Mouse (Mus musculus) midbrain, embryonic 10.5 days (tissue): Measurements from ENCODE around the gene 4833427G06Rik. TPM values are rescaled to one million over a fixed set of nuclear protein-coding genes. Genes with fewer than 3 reads are reported as not detected.
A peak's percentile ranks its signal among the peaks of the same experiment; 100 is the strongest.
"Not testable (repeated sequence)": the region's sequence is repeated elsewhere in the genome, so short reads cannot be mapped to it uniquely, and the experiment has no call there.

Source experiments
- DNase-seq: peaks from one replicate; pipeline ENCODE4 v3.0.0-alpha.2; 2017; ENCODE audit warnings: low spot score
- H3K27ac ChIP-seq: fragments of 300-500 bp; sonication (generic); replicated peaks from 2 replicates; pipeline ENCODE4 v1.5.1; 2016; ENCODE audit warnings: mild to moderate bottlenecking
- H3K27me3 ChIP-seq: fragments of 300-500 bp; sonication (generic); 2 replicates; pipeline ENCODE4 v1.6.1; 2016; ENCODE audit warnings: low read depth, mild to moderate bottlenecking; ENCODE audit not compliant: poor library complexity, severe bottlenecking
- H3K36me3 ChIP-seq: fragments of 300-500 bp; sonication (generic); 2 replicates; pipeline ENCODE4 v1.6.1; 2016; ENCODE audit warnings: mild to moderate bottlenecking, moderate library complexity
- H3K4me1 ChIP-seq: fragments of 300-500 bp; sonication (generic); 2 replicates; pipeline ENCODE4 v1.6.1; 2016
- H3K4me3 ChIP-seq: fragments of 300-500 bp; sonication (generic); 2 replicates; pipeline ENCODE4 v1.5.1; 2016; ENCODE audit warnings: mild to moderate bottlenecking, moderate library complexity
- H3K9me3 ChIP-seq: fragments of 300-500 bp; sonication (generic); replicated peaks from 2 replicates; pipeline ENCODE4 v1.6.1; 2016; ENCODE audit warnings: mild to moderate bottlenecking
- WGBS: fragments of 180-500 bp; shearing (Covaris S2); methylation state at CpG from one replicate; pipeline ENCODE4 v1.1.7; 2016; 5-methylcytosine and 5-hydroxymethylcytosine counted together
- polyA plus RNA-seq: library from polyadenylated mRNA; unstranded; fragments of >200 nt; fragmentation: Nextera tagmentation; extraction: Ambion mirVana; gene quantifications from 2 replicates; pipeline ENCODE4 v1.2.1, GENCODE M21; 2016

The 4833427G06Rik gene
- not detected in 2 replicates for polyA plus RNA-seq

DNA sequence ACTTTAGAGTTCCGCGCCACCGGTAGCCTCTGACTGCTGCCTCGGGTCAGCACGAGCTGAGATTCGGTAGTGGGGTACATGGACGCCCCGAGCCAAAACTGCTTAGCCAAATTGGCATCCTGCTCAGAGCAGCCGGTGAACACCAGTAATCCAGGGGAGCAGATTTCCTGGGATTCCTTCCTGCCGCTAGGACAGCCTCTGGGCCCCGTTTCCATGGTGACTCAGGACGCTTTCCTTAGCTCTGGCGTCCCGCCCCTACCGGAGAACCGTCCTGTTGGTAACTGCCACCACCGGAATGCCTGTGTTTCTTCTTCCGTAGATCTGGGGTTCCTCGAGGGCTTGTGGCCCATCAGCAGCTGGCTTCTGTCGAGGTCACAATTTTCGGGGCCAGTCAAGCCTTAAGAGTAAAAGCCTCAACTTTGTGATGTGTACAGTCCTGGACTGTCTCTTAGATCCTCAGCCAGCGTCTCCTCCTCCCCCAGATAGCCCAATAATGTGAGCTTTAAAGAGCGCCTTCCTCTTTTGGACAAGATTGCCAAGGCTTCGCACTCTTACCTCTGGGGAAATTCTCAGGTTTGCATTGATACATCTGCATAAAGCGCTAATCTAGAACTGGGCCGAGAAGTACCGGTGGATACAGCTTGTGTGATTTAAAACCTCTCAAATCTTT is at the start of gene 4833427G06Rik:
Gene 4833427G06Rik, minus strand, starts transcription at position 323 of the 670 bp plus-strand sequence.
- Histone ChIP-seq H3K27ac (no peak within 1 kb of the TSS), H3K9me3 (no peaks in the 10 kb centered on the region), H3K4me3 (peak within 1 kb of the TSS; percentile 42), H3K4me1 (peaks cover 24% of the 10 kb centered on the region), H3K36me3 (no peaks in the 10 kb centered on the region), H3K27me3 (peaks cover 42% of the 10 kb centered on the region)
- WGBS, result 9% methylated on average over 27 of the region's 27 CpGs
- peak; percentile 77 for DNase-seq

DNA sequence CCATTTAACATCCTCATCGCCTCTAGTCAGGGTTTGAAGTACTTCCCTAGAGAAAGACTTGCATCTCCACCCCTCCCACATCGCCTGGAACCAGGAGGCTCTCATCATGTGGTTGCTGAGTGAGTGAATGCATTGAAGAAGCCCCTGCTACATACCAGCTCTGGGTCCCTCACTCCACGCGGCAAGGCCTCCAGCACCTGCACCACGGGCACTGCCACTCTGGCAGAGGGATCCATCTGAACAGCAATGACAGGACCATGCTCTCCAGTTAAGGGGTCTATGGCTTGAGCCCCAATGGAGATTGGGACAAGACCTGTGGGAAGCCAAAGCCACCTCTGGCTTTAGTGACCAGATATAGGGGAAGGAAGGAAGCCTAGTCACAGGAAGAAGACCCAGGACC is 45.4 kb upstream of the 4833427G06Rik start:
- 83% methylated on average over 5 of the region's 5 CpGs for WGBS

DNA sequence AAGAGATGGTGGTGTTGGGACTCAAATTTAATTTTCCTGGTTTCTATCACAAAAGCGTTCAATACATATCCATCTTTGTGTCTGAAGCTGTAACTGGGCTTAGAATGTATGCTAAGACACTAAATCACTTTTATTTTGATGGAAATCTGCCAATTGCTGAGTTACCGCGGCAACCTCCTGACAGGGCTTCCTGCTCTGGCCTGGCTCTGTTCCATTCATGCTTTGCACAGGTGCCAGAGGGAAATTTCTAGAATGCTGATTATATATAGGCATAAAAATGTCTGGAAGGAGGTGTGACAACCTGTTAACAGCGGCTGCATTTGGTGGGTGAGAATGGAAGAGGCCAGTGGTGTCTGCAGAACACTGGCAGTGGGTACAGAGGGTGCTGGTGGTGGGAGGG is 44.6 kb upstream of the 4833427G06Rik start:
- 91% methylated on average over 4 of the region's 4 CpGs for WGBS
- Histone ChIP-seq H3K4me1 (no peaks in the 10 kb centered on the region), H3K27ac (no peak overlapping the region), H3K27me3 (no peaks in the 10 kb centered on the region), H3K9me3 (no peaks in the 10 kb centered on the region), H3K4me3 (no peak overlapping the region), H3K36me3 (no peaks in the 10 kb centered on the region)
- DNase-seq, result no peak

More for the DNA sequence above, 45.4 kb upstream of the 4833427G06Rik start:
- Histone ChIP-seq H3K4me3 (no peak overlapping the region), H3K27ac (no peak overlapping the region), H3K4me1 (peaks cover 7% of the 10 kb centered on the region), H3K36me3 (no peaks in the 10 kb centered on the region), H3K9me3 (no peaks in the 10 kb centered on the region), H3K27me3 (no peaks in the 10 kb centered on the region)
- DNase-seq, result no peak

- no peaks in the 10 kb centered on the region for H3K27me3 ChIP-seq
- H3K36me3 ChIP-seq, result no peaks in the 10 kb centered on the region
- DNase-seq, result no peak
- H3K4me1 ChIP-seq, result no peaks in the 10 kb centered on the region
- H3K4me3 ChIP-seq, result no peak overlapping the region
- no peak overlapping the region for H3K27ac ChIP-seq
- H3K9me3 ChIP-seq, result no peaks in the 10 kb centered on the region
- WGBS, result 73% methylated on average over 6 of the region's 6 CpGs
These were observed 42.3 kb upstream of the 4833427G06Rik start for GRCm38 (mm10) chr9:51144218-51144617.

- no peak for DNase-seq
- Histone ChIP-seq H3K27me3 (no peaks in the 10 kb centered on the region), H3K27ac (no peak overlapping the region), H3K36me3 (no peaks in the 10 kb centered on the region), H3K4me3 (no peak overlapping the region), H3K9me3 (no peaks in the 10 kb centered on the region), H3K4me1 (no peaks in the 10 kb centered on the region)
- 88% methylated on average over 1 of the region's 1 CpGs for WGBS
These were observed 41.6 kb upstream of the 4833427G06Rik start for GRCm38 (mm10) chr9:51143437-51143836.

DNA sequence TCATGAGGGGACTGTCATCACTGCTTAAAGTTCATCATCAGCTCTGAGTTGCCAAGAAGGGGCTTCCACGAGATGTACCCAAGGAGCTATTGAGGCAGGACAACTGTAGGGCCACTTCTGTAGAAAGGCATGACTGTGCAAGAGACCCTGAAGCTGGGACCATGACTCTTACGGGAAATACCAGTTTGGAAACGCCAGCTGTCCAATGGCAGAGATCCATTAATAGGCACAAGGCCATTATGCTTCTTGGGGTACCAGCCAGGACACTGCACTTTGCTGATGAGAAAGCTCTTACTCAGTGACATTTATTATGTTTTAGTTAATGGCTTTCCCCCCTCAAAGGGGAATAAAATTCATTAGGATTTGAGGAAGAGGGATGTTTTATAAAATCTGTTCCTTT is 38.8 kb upstream of the 4833427G06Rik start:
- WGBS, result 87% methylated on average over 3 of the region's 3 CpGs
- DNase-seq, result no peak
- Histone ChIP-seq H3K36me3 (no peaks in the 10 kb centered on the region), H3K9me3 (no peaks in the 10 kb centered on the region), H3K4me1 (no peaks in the 10 kb centered on the region), H3K27me3 (no peaks in the 10 kb centered on the region), H3K4me3 (no peak overlapping the region), H3K27ac (no peak overlapping the region)

DNA sequence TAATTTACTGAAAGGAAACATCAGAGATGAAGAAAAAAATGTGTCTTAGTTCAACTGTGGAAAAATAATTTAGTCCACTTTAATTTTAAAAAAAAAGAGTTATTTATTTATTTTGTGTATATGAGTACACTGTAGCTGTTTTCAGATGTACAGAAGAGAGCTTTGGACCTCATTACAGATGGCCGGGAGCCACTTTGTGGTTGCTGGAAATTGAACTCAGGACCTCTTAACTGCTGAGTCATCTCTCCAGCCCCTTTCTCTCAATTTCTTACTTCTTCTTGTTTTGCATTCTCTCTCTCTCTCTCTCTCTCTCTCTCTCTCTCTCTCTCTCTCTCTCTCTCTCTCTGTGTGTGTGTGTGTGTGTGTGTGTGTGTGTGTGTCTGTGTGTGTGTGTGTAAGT is 37.5 kb upstream of the 4833427G06Rik start:
- H3K36me3 ChIP-seq, result not testable (repeated sequence)

GRCm38 (mm10) chr9:51138301-51138700 is 36.4 kb upstream of the 4833427G06Rik start:
- no peaks in the 10 kb centered on the region for H3K9me3 ChIP-seq

More for the DNA sequence above, 37.5 kb upstream of the 4833427G06Rik start:
- DNase-seq, H3K27me3 ChIP-seq, H3K4me1 ChIP-seq, H3K27ac ChIP-seq, H3K9me3 ChIP-seq, H3K4me3 ChIP-seq: not testable (repeated sequence)
- 88% methylated on average over 1 of the region's 1 CpGs for WGBS

GRCm38 (mm10) chr9:51137836-51138235 is 36.0 kb upstream of the 4833427G06Rik start:
- Histone ChIP-seq H3K27ac (no peak overlapping the region), H3K9me3 (no peaks in the 10 kb centered on the region), H3K36me3 (no peaks in the 10 kb centered on the region), H3K27me3 (no peaks in the 10 kb centered on the region), H3K4me1 (no peaks in the 10 kb centered on the region), H3K4me3 (no peak overlapping the region)
- 92% methylated on average over 1 of the region's 1 CpGs for WGBS
- DNase-seq, result no peak

More at GRCm38 (mm10) chr9:51138301-51138700, 36.4 kb upstream of the 4833427G06Rik start:
- H3K4me1 ChIP-seq, result no peaks in the 10 kb centered on the region
- H3K27ac ChIP-seq, result no peak overlapping the region
- WGBS, result 92% methylated on average over 1 of the region's 1 CpGs
- H3K36me3 ChIP-seq, result no peaks in the 10 kb centered on the region
- no peaks in the 10 kb centered on the region for H3K27me3 ChIP-seq
- no peak for DNase-seq
- H3K4me3 ChIP-seq, result no peak overlapping the region

GRCm38 (mm10) chr9:51137432-51137831 is 35.6 kb upstream of the 4833427G06Rik start:
- Histone ChIP-seq H3K27me3 (no peaks in the 10 kb centered on the region), H3K9me3 (no peaks in the 10 kb centered on the region), H3K4me1 (no peaks in the 10 kb centered on the region), H3K27ac (no peak overlapping the region), H3K4me3 (no peak overlapping the region), H3K36me3 (no peaks in the 10 kb centered on the region)
- no peak for DNase-seq
- WGBS, result 79% methylated on average over 4 of the region's 4 CpGs

DNA sequence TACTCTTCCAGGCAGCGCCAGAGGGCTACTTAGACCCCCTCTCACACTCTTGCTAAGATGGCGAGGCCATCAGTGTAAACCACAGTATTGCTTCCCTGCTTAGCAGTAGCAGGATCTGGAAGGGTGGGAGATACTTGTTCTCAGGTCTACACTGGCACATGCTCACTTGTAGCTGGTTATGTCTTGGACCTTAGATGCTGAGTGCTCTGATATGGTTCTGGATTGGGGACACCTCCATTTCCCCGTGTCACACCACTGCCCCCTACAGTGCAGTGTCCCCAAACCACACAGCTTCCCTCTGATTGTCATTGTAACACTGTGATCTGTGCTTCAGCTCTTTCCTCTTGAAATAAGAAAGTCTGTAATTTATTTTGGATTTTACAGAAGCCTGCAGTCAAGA is 35.1 kb upstream of the 4833427G06Rik start:
- DNase-seq, result no peak
- H3K4me1 ChIP-seq, result no peaks in the 10 kb centered on the region
- H3K9me3 ChIP-seq, result no peaks in the 10 kb centered on the region
- H3K27me3 ChIP-seq, result no peaks in the 10 kb centered on the region
- H3K4me3 ChIP-seq, result no peak overlapping the region
- H3K27ac ChIP-seq, result no peak overlapping the region
- H3K36me3 ChIP-seq, result no peaks in the 10 kb centered on the region
- 62% methylated on average over 3 of the region's 3 CpGs for WGBS

DNA sequence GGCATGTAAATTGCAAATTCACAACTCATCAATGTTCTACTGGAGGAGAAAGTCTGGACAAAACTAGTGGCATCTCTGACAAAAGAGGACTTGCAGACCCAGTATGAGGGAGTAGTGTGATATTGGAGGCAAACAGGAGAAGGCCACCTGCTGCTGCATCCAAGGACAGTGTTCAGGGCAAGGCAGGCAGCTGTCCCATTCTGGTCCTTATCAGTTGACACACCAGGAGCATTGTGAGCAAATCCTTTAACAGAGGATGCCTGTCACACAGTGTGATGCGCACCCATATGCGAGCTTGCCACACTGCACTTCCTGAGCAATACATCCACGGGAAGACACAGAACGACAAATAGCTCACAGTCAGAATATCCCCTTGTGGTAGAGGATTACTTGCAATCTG is 12.9 kb upstream of the 4833427G06Rik start:
- H3K9me3 ChIP-seq, result no peaks in the 10 kb centered on the region
- 79% methylated on average over 4 of the region's 4 CpGs for WGBS
- H3K4me1 ChIP-seq, result no peaks in the 10 kb centered on the region
- H3K36me3 ChIP-seq, result no peaks in the 10 kb centered on the region
- no peaks in the 10 kb centered on the region for H3K27me3 ChIP-seq
- H3K4me3 ChIP-seq, result no peak overlapping the region
- no peak overlapping the region for H3K27ac ChIP-seq
- no peak for DNase-seq

- WGBS, result 77% methylated on average over 2 of the region's 2 CpGs
These were observed 3.9 kb upstream of the 4833427G06Rik start for GRCm38 (mm10) chr9:51105751-51106150.

More at GRCm38 (mm10) chr9:51105751-51106150, 3.9 kb upstream of the 4833427G06Rik start:
- Histone ChIP-seq H3K36me3 (no peaks in the 10 kb centered on the region), H3K27me3 (peaks cover 34% of the 10 kb centered on the region), H3K4me1 (peaks cover 24% of the 10 kb centered on the region), H3K9me3 (no peaks in the 10 kb centered on the region), H3K27ac (no peak overlapping the region), H3K4me3 (no peak overlapping the region)
- DNase-seq, result no peak
